Mouse (Mus musculus): ENCODE measurements around the gene Ddb1.
"Not testable (repeated sequence)": the region's sequence is repeated elsewhere in the genome, so short reads cannot be mapped to it uniquely, and the experiment has no call there.

Ddb1 gene

DNA sequence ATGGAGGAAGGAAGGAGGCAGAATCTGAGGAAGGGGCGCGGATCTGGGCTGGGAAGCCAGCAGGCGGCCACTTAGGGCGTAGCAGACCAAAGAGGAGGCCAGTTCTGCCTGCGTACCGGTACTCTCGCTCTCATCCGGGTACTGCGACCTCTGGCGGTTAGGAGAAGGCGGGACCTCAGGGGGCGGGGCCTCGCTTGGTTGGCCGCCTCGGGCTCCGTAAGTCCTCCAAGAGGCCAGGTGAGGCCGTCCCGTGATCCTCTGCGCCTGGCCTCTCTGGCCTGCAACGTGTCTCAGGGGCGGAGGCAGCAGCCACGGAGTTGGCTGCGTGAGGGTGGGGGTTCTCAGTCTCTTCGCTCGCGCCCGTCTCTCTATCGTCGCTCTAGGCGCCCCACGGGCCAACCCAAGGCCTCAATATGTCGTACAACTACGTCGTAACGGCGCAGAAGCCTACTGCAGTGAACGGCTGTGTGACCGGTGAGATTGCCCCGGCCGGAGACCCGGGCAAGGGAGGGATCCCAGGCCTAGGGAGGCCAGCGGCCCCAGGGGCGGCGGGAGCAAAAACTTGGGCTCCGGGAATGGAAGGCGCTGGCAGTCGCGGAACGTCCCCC lies at the start of gene Ddb1, which contains the start of gene Tkfc:
Gene Ddb1 (plus strand): TSS at position 35 of the 608 bp plus-strand sequence.
Gene Tkfc (minus strand): TSS at position 362 of the 608 bp plus-strand sequence.
- DNase-seq (ENCODE audit: low spot score in 2 of 2), result peak; percentile 100

DNA sequence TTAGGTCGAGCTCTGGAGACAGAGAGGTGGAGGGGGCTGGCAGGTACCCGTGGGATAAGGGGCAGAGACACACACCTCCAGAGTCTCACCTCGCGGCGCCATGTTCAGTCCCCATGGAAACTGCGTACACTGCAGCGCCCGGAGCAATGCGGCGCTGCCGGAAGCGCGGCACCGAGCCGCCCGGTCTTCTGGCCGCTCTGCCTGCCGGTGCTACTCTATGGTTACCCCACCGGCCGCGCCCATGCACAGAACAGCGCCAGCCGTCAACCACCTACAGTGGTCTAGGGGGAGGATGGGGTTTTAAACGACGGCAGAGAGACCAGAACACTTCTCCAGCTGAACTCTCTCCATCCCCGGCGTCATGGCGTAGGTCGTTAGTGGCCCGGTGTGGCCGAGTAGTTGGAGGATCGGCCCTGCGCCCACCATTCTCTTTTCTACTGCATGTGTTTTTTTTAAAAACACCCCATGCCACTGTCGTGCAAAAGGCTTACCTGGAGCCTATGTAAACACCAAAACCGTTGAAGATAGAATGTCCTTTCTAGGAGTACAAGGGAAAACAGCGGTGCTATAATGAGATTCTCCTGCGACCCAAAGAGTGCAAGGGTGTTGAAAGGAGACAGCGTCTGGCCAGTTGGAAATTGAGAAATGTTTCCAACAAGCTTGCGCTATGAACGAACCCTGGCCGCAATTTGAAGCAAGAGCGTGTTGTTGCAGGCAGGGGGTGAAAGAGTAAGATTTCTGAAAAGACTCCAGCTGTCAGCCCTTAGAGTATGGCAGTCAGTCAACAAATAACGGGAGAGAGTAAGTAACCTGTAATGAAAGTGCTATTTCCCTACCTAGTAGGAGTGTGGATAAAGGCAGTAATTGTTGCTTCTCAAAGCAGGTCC lies 49.3 kb upstream of the Ddb1 start, which contains the start of gene Tmem216:
Gene Tmem216 (minus strand): TSS at position 615 of the 887 bp plus-strand sequence.
- peak; percentile 74 to 91 for DNase-seq (ENCODE audit: low spot score in 2 of 2)

DNA sequence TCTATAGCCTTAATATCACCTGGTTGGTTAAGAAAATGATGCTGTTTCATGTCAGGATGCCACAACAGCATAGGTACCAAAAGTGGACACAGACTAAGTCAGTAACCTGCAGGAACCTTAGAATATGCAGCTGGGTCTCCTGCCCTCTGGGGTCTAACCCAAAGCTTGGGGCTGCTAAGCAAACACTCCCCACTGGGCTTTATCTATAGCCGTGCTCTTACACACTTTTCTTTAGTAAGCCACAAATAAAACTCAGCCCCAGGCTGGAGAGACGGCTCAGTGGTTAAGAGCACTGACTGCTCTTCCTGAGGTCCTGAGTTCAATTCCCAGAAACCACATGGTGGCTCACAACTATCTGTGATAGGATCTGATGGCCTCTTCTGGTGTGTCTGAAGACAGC lies 48.1 kb upstream of the Ddb1 start:
- DNase-seq (ENCODE audit: low spot score in 2 of 2), result no peak

DNA sequence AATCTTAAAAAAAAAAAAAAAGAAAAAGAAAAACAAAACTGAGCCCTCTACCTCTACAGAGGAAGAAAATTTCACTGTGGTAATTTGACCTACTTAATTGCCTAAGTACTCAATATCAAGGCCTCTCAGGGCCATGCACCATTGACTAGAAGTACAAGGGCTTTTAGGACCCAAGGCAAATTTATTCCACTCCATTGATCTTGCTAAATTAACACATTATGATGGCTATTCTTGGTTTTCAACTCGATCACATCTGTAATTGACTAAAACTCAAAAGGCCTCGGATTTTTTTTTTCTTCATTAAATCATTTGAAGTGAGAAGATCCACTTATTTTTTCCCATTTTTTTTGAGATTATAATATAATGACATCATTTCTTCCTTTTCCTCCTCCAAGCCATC lies 47.7 kb upstream of the Ddb1 start:
- no peak for DNase-seq (ENCODE audit: low spot score in 2 of 2)

DNA sequence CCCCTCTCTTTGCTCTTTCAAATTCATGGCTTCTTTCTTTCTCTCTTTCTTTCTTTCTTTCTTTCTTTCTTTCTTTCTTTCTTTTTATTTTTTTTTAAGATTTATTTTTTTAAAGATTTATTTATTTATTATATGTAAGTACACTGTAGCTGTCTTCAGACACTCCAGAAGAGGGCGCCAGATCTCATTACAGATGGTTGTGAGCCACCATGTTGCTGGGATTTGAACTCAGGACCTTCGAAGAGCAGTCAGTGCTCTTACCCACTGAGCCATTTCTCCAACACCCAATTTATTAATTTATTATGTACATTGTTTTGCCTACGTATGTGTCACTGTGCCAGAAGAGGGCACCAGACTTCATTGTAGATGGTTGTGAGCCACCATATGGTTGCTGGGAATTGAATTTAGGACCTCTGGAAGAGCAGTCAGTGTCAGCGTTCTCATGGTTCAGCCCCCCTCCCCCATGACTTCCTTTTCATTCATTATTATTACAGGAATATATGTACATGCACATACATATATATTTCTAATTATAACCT lies 47.2 kb upstream of the Ddb1 start:
- not testable (repeated sequence) for DNase-seq (ENCODE audit: low spot score in 2 of 2)

DNA sequence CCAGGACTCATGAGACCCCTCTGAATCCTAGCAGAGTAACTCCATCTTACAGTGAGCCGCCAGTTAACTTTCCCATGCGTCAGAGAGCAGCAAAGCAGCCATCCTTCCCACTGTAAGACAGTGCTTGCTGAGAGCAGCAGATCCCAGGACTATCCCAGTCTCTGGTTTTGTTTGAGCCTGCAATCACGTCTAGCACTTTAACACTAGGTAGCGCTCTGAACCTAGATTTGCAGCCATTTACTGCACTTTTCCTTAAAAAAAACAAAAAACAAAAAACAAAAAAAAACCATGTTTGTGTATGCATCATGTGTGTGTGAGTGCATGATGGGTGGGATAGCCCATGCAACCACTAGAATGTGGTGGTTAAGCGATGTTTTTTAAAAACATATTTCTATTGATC lies 45.0 kb upstream of the Ddb1 start:
- no peak for DNase-seq (ENCODE audit: low spot score in 2 of 2)

DNA sequence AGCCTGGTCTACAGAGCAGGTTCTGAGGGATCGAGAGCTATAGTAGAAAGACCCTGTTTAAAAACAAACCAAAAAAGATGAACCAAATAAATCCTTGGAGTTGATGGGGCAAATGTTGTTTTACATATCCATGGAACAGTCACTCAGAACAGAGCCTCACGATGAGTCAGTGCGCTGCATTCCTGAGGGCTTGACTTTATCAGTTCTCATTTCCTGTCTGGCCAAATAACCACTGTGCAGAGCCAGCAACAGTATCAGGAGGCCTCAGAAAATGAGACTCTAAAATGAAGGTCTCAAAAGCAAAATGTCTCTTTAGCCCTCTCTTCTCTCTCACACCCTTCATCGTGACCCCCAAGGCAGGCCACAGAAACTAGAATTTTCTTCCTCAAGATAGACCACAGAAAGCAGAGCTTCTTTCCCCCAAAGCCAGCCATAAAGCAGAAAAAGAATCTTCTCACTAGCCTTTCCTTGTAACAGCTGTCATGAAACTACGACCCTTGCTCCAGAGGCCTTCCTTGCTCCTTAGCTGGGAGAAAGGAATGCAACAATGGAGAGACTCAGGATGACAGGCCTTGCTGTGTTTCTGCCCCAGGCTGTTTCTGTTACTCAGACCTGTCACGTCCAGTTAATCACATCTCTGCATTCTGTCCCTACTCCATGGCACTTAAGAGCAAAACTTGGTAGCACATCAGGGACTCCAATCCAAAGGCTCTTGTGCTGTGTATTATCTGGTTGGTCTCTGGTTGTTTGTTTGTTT lies 43.4 kb upstream of the Ddb1 start:
- DNase-seq (ENCODE audit: low spot score in 2 of 2), result no peak

DNA sequence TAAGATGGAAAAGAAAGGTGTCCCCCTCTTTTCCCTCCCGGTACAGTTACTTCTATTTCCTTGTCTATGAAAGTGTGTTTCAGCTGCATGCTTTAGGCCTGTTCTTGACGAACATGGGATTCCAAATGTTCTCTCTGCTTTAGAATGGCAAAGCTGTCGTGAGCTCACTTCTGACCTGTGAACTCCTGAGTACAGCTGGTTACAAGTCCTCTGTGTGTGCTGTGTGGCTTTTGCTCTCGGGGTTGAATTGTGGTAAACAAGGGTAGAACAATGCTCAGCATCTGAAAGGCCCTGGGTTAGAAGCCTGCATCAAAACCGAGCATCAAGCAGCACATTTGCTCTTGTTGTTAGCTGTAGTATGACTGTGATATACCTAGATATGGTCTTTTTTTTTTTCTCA lies 42.8 kb upstream of the Ddb1 start:
- no peak for DNase-seq (ENCODE audit: low spot score in 2 of 2)

DNA sequence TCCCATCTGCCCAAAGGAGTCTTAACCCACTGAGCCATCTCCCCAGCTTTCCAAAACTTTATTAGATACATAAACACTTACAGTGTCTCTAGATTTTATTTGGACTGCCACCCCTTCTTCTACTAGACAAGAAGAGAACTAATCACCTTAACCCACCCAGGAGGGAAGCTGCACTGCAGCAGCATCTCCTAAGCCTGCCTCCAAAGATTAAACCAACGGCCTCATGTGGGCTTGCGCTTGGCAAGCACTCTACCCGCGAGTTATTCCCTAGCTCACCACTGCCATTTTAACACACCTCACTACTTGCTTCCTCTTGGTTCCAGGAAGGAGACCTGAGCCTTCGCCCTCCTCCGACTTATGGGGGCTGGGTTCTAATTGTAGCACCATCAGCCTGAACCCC lies 40.8 kb upstream of the Ddb1 start:
- no peak for DNase-seq (ENCODE audit: low spot score in 2 of 2)

DNA sequence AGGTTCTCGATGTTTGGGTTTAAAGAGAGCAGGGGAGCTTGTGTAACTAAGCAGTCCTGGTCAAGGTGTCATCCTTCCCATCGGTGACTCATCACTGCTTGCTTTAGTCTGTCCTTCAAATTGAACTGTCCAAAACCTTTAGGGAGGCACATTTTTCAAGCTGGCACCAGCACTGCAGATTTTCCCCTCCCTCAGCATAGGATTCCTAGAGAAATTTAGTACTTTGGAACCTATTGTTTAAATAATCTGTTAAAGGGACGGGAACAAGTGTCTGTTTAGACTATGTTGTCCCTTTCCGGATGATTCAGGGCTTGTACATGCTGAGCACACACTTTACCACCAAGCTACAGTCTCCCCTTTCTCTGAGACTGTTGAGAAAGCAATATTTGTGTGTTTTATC lies 39.9 kb upstream of the Ddb1 start:
- no peak for DNase-seq (ENCODE audit: low spot score in 2 of 2)

DNA sequence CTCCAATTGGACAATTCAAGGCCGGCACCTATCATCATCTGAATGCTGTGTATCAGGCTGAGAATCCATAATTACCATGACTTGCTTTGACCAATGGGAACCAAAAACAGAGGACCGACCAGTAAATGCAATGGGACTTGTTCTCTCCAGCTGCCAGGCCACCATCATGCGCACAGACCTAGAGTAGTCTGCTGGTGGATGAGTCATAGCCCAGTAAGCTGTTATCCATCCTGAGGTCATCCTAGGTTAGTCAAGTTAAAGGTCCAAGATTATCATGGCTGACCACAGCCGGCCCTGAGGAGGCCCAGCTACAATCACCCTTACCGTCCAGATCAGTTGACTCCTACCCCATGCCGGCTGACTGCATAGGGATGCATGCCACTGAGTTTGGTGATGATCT lies 35.5 kb upstream of the Ddb1 start:
- no peak for DNase-seq (ENCODE audit: low spot score in 2 of 2)

DNA sequence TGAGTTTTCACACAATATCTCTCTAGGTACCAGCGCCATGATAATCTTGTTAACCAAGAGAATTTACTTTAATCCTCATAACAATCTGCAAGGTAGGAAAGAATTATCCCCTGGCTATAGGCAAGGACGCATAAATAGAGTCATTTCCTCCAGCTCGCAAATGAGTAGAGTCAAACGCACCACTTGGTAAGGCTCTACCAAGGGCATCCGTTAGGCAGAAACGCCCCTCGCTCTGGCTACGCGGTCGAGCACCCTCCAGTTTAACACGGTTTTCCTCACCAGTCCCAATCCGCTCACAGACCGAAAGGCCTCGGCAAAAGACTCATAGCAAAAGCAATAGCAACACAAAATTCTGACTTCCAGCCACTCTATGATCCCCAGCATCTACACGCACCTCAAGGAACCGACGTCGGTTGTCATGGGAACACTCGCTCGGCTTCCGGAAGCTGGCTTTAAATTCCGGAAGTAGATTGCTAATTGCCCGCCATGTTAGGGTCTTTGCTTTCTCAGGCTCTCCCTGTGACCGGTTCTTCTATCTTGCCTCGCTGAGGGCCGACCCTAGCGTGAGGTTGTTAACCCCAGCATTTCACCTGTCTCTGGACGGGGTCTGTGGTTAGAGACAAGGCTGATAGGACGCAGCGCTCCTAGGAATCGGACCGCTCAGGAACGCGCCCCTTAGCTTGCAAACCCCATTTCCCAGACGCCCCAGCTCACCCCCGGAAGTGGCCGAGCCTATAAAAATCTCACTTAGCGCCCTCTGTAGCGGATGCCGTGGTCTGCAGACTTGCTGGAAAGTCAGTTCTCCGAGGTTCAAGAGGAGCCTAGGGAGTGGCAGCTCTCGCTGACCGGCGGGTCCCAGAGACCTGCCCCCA lies 28.2 kb upstream of the Ddb1 start, which contains the start of the genes Cyb561a3 and Tmem138:
Gene Cyb561a3 (plus strand): TSS at position 483 of the 872 bp plus-strand sequence.
Gene Tmem138 (minus strand): TSS at position 673 of the 872 bp plus-strand sequence.
- peak; percentile 87 to 92 for DNase-seq (ENCODE audit: low spot score in 2 of 2)

DNA sequence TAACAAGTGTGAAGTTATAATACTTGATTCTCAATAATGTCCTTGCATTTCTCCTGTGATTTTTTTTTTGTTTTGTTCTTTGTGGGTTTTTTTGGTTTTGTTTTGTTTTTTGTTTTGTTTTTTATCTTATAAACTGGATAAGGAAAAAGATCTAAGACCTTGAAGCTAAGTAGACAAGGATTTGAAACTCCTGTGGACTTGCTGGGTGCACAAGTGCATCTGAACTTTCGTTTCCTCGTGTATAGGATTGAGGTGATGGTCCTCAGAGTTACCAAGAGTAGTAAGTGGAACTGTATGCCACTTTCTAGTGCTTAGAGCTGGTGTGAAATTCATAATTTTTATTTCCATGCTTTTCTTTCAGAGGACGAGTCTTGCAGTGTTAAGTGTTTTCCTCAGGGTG lies 25.0 kb upstream of the Ddb1 start:
- peak in 1 of 2 experiments; percentile 10 for DNase-seq (ENCODE audit: low spot score in 2 of 2)

DNA sequence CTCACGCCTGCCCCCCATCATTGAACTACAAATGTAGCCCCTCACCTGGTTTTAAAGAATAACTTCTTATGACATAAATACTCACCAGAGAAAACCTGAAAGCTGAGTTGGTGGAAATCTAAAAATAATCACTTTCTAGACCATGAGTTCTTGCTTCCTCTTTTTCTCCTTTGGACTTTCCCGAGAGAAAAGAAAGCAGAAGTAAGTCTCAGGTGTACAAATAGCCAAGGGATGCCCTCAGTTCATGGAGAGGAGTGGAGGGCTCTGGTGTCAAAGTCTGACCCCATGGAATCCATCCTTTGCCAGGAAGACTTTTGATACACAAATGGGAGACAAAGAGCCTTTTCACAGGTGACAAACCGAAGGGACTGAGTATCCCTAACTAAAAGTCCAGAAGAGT lies 24.4 kb upstream of the Ddb1 start:
- DNase-seq (ENCODE audit: low spot score in 2 of 2), result peak in 1 of 2 experiments; percentile 16

DNA sequence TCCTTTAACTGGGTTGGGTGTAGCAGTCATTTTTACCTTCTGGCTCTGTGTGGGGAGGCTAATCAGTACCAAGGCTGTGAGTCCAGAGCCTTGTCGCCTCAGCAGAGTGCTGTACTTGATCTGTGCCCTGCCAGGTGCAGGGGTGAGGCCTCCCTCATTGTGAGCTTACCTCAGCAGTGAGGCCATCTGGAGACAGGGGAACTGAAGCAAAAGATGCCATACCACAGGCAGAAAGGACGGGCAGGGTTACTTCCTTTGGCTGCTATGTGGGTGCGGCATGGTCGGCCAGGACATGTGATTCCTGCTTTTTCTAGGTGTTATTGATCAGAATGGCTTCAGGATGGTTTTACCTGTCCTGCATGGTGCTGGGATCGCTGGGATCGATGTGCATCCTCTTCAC lies 23.1 kb upstream of the Ddb1 start:
- peak; percentile 20 to 64 for DNase-seq (ENCODE audit: low spot score in 2 of 2)

DNA sequence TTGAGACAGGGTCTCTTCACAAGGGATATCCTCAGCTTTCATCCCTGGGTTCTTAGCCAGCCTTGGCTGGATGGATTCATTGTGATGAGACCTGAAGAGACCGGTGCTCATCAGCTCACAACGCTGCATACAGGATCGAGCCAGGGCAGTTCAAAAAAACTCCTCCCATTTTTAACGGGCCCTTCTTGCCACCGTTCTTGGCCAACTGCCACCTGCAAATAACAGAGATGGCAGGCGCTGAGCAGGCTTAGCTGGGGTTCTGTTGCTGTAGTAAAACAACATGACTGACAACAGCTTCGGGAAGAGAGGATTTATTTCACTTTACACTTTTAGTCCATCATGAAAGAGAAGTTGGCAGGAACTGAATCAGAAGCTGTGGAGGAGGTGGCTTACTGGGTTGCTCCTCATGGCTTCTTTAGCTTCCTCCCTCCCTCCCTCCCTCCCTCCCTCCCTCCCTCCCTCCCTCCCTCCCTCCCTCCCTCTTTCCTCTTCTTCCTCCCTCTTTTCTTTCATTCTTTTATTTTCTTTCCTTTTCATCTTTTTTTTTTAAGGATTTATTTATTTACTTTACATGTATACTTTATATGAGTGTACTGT lies 21.5 kb upstream of the Ddb1 start:
- DNase-seq (ENCODE audit: low spot score in 2 of 2), result peak; percentile 37 to 66

DNA sequence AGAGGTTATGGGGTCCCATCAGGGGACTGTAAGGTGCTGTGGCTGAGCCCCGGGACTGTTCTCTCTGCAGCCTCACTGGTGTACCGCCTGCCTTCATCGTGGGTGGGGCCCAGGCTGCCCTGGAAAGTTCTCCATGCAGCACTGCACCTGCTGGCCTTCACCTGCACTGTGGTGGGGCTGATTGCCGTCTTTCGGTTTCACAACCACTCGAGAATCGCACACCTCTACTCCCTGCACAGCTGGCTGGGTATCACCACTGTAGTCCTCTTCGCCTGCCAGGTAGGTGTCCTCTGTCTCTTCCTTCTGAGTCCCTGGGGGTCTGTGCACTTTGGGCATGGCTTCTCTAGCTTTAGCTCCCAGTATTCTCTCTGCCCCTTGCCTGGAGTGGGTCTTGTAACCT lies 20.0 kb upstream of the Ddb1 start:
- peak in 1 of 2 experiments; percentile 58 for DNase-seq (ENCODE audit: low spot score in 2 of 2)

DNA sequence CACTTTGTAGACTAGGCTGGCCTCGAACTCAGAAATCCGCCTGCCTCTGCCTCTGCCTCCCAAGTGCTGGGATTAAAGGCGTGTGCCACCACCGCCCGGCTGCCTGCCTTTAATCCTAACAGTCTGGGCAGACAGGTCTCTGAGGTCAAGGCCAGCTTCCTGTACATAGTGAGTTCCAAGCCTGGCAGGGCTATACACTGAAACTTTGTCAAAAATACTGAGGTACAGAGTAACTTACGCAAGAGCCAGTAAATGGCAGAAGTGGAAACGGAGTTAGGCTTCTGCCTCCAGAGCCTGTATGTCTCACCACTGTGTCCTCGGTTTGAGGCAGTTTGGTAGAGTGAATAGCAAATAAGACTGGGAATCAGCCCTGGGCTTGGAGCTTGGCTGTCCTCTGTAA lies 17.9 kb upstream of the Ddb1 start:
- DNase-seq (ENCODE audit: low spot score in 2 of 2), result no peak

DNA sequence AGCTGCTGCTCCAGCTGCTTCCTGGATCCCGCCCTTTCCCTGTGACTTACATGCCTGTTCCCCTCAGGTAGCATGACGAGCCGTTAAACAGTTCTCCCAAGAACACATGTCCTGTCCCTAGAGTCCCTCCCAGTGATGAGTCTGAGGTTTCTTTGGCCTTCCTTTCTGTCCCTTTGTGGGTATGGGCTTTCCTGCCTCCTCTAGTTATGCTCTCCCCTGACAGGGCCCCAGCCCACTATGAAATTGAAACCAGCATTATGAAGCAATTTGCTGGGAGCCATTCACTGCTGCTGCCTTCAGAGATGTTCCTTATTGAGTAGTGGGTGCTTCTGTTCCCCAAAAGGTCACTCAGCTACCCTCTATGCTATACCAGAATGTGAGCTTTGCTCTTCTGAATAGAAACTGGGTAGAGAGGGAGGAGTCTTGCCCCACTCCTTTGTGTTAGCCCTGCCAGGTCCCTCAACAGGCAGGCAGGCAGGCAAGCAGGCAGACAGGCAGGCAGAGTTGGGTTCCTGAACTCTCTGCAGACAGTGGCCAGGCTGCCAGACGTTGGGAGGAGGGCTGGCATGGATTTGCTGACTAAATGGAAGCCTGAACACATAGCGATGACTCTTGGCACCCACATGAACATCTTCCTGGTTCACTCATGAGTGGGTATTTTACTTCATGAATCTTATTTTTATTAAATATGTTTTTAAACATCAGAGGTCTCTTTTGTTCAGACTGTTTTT lies 15.8 kb upstream of the Ddb1 start:
- peak in 1 of 2 experiments; percentile 12 for DNase-seq (ENCODE audit: low spot score in 2 of 2)

DNA sequence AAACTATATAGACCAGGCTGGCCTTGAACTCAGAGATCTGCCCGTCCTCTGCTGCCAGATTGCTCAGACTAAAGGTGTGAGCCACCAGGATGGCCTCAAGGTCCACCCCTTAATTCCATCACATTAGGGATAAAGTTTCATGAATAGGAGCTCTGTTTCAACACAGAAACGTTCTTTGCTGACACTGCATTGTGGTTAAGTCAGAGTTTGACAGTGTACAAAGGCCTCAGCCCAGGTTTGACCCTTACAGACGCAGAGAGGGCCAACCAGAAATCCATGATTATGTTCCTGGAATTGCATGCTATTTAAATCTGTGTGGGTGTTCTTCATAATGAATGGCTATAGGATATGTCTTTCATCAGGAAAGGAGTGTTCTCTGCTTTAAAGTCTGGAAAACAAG lies 14.8 kb upstream of the Ddb1 start:
- no peak for DNase-seq (ENCODE audit: low spot score in 2 of 2)
